Comparison of ENCODE assay signal across 8 mouse cellular contexts in the genomic region with DNA sequence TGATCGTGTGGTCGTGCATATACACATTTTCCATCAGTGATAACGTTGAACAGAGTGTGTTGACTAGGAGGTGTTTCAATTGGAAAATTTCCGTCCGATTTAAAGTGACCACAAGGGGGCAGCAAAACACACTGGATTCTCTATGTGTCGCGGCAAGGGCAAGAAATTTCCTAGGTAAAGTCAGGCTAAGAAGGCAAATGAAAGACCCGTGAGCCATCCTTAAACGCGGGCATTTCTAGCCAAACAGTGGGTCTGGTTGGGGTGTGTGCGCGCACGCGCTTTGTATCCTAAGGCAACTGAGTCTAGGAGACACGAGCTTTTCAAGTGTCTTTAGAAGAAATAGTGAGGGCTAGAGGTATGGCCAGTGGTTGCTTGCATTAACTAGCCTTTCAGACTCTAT.
DNase-seq lines count a peak whose midpoint lies in the region; ATAC-seq lines count a peak whose summit lies in the region.

No protein-coding gene starts in this region.

- no peaks in the 10 kb centered on the region for H3K9me3 ChIP-seq in hindbrain, embryonic 14.5 days (ENCODE audit: control insufficient read depth, low read length)

- DNase-seq in R1 (ENCODE audit: low read depth, low spot score), result peak; percentile 64
- DNase-seq in cerebellum, postnatal 14 days, result peak; percentile 86 to 89
- DNase-seq in frontal cortex, postnatal 25 days (ENCODE audit: low spot score in 2 of 2), result peak; percentile 64 to 78
- DNase-seq in hindbrain, embryonic 14.5 days (ENCODE audit: low spot score), result peak; percentile 94
- peak; percentile 33 to 72 for DNase-seq in layer of hippocampus, postnatal 36 days
- DNase-seq in lung, postnatal 36 days, result peak; percentile 87
- peak; percentile 86 for DNase-seq in retina, postnatal 1 day
- DNase-seq in urinary bladder, adult 18-20 months (ENCODE audit: low spot score in 2 of 2), result peak; percentile 30 to 37

- H3K4me1 ChIP-seq in hindbrain, embryonic 14.5 days (replicated peaks; ENCODE audit: control insufficient read depth, insufficient read depth, low read length), result no peaks in the 10 kb centered on the region

- H3K4me3 ChIP-seq in hindbrain, embryonic 14.5 days (replicated peaks; ENCODE audit: low read length), result no peak overlapping the region

- no peaks in the 10 kb centered on the region for H3K27me3 ChIP-seq in hindbrain, embryonic 14.5 days (ENCODE audit: control insufficient read depth, insufficient read depth, low read length)

- H3K4me2 ChIP-seq in hindbrain, embryonic 14.5 days (replicated peaks), result peak overlapping the region; percentile 41

- ATAC-seq in hindbrain, embryonic 14.5 days (ENCODE audit: low FRiP score), result 0 out of 2 replicates have a peak, but pooled peaks have one; percentile 31

- H3K36me3 ChIP-seq in hindbrain, embryonic 14.5 days (replicated peaks; ENCODE audit: control insufficient read depth, insufficient read depth), result no peaks in the 10 kb centered on the region

- WGBS in hindbrain, embryonic 14.5 days, result 9% methylated on average over 15 of the region's 15 CpGs

- no peak overlapping the region for H3K9ac ChIP-seq in hindbrain, embryonic 14.5 days

- H3K27ac ChIP-seq in hindbrain, embryonic 14.5 days, result no peak overlapping the region

Comparison
In these comparisons a context has a peak if more than half of its experiments do, and no peak if none do; other contexts are left out.
1. DNase-seq: peak in every context shown above with its lines; median percentile 94 in hindbrain, embryonic 14.5 days; 88 in cerebellum, postnatal 14 days; 87 in lung, postnatal 36 days; 86 in retina, postnatal 1 day; 71 in frontal cortex, postnatal 25 days; 64 in R1; 52 in layer of hippocampus, postnatal 36 days; 34 in urinary bladder, adult 18-20 months.